Mouse (Mus musculus) cortical plate, adult 2 months (tissue): Measurements from ENCODE around the gene Nfkbil1.

Experiments
- CTCF ChIP-seq: fragments of 200-500 bp; IDR thresholded peaks from 2 replicates; pipeline ENCODE4 v1.5.1; 2011; ENCODE audit warnings: mild to moderate bottlenecking, control low read depth, low read length; ENCODE audit not compliant: insufficient read depth; ENCODE audit errors: extremely low read depth
- POLR2A ChIP-seq: fragments of 200-500 bp; IDR thresholded peaks from 2 replicates; pipeline ENCODE4 v1.6.1; 2011; ENCODE audit warnings: mild to moderate bottlenecking, low read length, control low read depth; ENCODE audit not compliant: insufficient read depth; ENCODE audit errors: extremely low read depth

- TF ChIP-seq CTCF (no peak), POLR2A (no peak)
These were observed 48.2 kb downstream of the Nfkbil1 start for GRCm38 (mm10) chr17:35187345-35187744.
